Mouse (Mus musculus) lung, adult 2 months (tissue): ENCODE data around the gene Rsl24d1.

Experiments used
- CTCF ChIP-seq: fragments of 200-500 bp; IDR thresholded peaks from 2 replicates; pipeline ENCODE4 v1.5.1; 2011; ENCODE audit warnings: mild to moderate bottlenecking, low read length, control low read depth; ENCODE audit not compliant: insufficient read depth
- POLR2A ChIP-seq: fragments of 200-500 bp; IDR thresholded peaks from 2 replicates; pipeline ENCODE4 v1.6.1; 2011; ENCODE audit warnings: low read depth, mild to moderate bottlenecking, control low read depth, low read length, borderline replicate concordance; ENCODE audit errors: extremely low read depth

- TF ChIP-seq CTCF, result no peak
- TF ChIP-seq POLR2A, result no peak
These were observed 40.1 kb upstream of the Rsl24d1 start for GRCm38 (mm10) chr9:73073169-73073568.
